Mouse (Mus musculus): ENCODE measurements around the gene Prg3. TPM values are rescaled to one million over a fixed set of nuclear protein-coding genes. Genes with fewer than 3 reads are reported as not detected.

The Prg3 gene
- polyA plus RNA-seq, 1 experiment from 2014 or later = not detected

- Histone ChIP-seq H3K4me3 (ENCODE audit: low read depth, low read length) (no peak overlapping the region), H3K27me3 (ENCODE audit: control insufficient read depth, insufficient read depth, low read length) (no peaks in the 10 kb centered on the region), H3K4me1 (replicated peaks; ENCODE audit: control insufficient read depth, insufficient read depth, low read length) (no peaks in the 10 kb centered on the region), H3K4me2 (ENCODE audit: low read depth, low read length, severe bottlenecking) (no peak overlapping the region), H3K27ac (ENCODE audit: low read depth, low read length) (no peak overlapping the region), H3K36me3 (ENCODE audit: control insufficient read depth, insufficient read depth, low read length) (no peaks in the 10 kb centered on the region), H3K9ac (ENCODE audit: low read length) (no peak overlapping the region), H3K9me3 (ENCODE audit: control insufficient read depth, low read length) (no peaks in the 10 kb centered on the region)
- DNase-seq (ENCODE audit: low spot score) (no peak), ATAC-seq (replicated peaks; ENCODE audit: low FRiP score) (no peak)
- 92% methylated on average over 8 of the region's 8 CpGs for WGBS
These were observed 37.0 kb upstream of the Prg3 start for GRCm38 (mm10) chr2:84951027-84951426.

GRCm38 (mm10) chr2:84952251-84952650 lies 35.8 kb upstream of the Prg3 start:
- H3K9me3 ChIP-seq (ENCODE audit: control insufficient read depth, low read length) = no peaks in the 10 kb centered on the region
- H3K27ac ChIP-seq (ENCODE audit: low read depth, low read length) = no peak overlapping the region
- no peaks in the 10 kb centered on the region for H3K4me1 ChIP-seq (replicated peaks; ENCODE audit: control insufficient read depth, insufficient read depth, low read length)
- 97% methylated on average over 1 of the region's 1 CpGs for WGBS
- no peaks in the 10 kb centered on the region for H3K27me3 ChIP-seq (ENCODE audit: control insufficient read depth, insufficient read depth, low read length)
- no peak overlapping the region for H3K4me3 ChIP-seq (ENCODE audit: low read depth, low read length)
- no peak overlapping the region for H3K9ac ChIP-seq (ENCODE audit: low read length)
- DNase-seq (ENCODE audit: low spot score) (no peak), ATAC-seq (replicated peaks; ENCODE audit: low FRiP score) (no peak)
- no peak overlapping the region for H3K4me2 ChIP-seq (ENCODE audit: low read depth, low read length, severe bottlenecking)
- no peaks in the 10 kb centered on the region for H3K36me3 ChIP-seq (ENCODE audit: control insufficient read depth, insufficient read depth, low read length)

- ATAC-seq (replicated peaks; ENCODE audit: low FRiP score) = no peak
These were observed 35.3 kb upstream of the Prg3 start for GRCm38 (mm10) chr2:84952693-84953092.

GRCm38 (mm10) chr2:84955435-84955834 lies 32.6 kb upstream of the Prg3 start:
- Histone ChIP-seq H3K4me2 (ENCODE audit: low read depth, low read length, severe bottlenecking) (no peak overlapping the region), H3K27me3 (ENCODE audit: control insufficient read depth, insufficient read depth, low read length) (no peaks in the 10 kb centered on the region), H3K27ac (ENCODE audit: low read depth, low read length) (no peak overlapping the region), H3K4me1 (replicated peaks; ENCODE audit: control insufficient read depth, insufficient read depth, low read length) (no peaks in the 10 kb centered on the region), H3K4me3 (ENCODE audit: low read depth, low read length) (no peak overlapping the region), H3K9me3 (ENCODE audit: control insufficient read depth, low read length) (no peaks in the 10 kb centered on the region), H3K36me3 (ENCODE audit: control insufficient read depth, insufficient read depth, low read length) (no peaks in the 10 kb centered on the region), H3K9ac (ENCODE audit: low read length) (no peak overlapping the region)
- WGBS = 88% methylated on average over 9 of the region's 9 CpGs
- ATAC-seq (replicated peaks; ENCODE audit: low FRiP score) = no peak
- no peak for DNase-seq (ENCODE audit: low spot score)

More at GRCm38 (mm10) chr2:84952693-84953092, 35.3 kb upstream of the Prg3 start:
- H3K36me3 ChIP-seq (ENCODE audit: control insufficient read depth, insufficient read depth, low read length) = no peaks in the 10 kb centered on the region
- no peak for DNase-seq (ENCODE audit: low spot score)
- no peak overlapping the region for H3K4me2 ChIP-seq (ENCODE audit: low read depth, low read length, severe bottlenecking)
- no peaks in the 10 kb centered on the region for H3K27me3 ChIP-seq (ENCODE audit: control insufficient read depth, insufficient read depth, low read length)
- no peaks in the 10 kb centered on the region for H3K4me1 ChIP-seq (replicated peaks; ENCODE audit: control insufficient read depth, insufficient read depth, low read length)
- H3K9ac ChIP-seq (ENCODE audit: low read length) = no peak overlapping the region
- no peaks in the 10 kb centered on the region for H3K9me3 ChIP-seq (ENCODE audit: control insufficient read depth, low read length)
- H3K27ac ChIP-seq (ENCODE audit: low read depth, low read length) = no peak overlapping the region
- WGBS = 93% methylated on average over 4 of the region's 4 CpGs
- H3K4me3 ChIP-seq (ENCODE audit: low read depth, low read length) = no peak overlapping the region

GRCm38 (mm10) chr2:84956274-84956673 lies 31.7 kb upstream of the Prg3 start:
- DNase-seq (ENCODE audit: low spot score) = peak; percentile 69
- Histone ChIP-seq H3K4me3 (ENCODE audit: low read depth, low read length) (no peak overlapping the region), H3K9me3 (ENCODE audit: control insufficient read depth, low read length) (no peaks in the 10 kb centered on the region), H3K4me2 (ENCODE audit: low read depth, low read length, severe bottlenecking) (no peak overlapping the region), H3K27me3 (ENCODE audit: control insufficient read depth, insufficient read depth, low read length) (no peaks in the 10 kb centered on the region), H3K9ac (ENCODE audit: low read length) (no peak overlapping the region), H3K36me3 (ENCODE audit: control insufficient read depth, insufficient read depth, low read length) (no peaks in the 10 kb centered on the region), H3K4me1 (replicated peaks; ENCODE audit: control insufficient read depth, insufficient read depth, low read length) (no peaks in the 10 kb centered on the region), H3K27ac (ENCODE audit: low read depth, low read length) (no peak overlapping the region)
- ATAC-seq (replicated peaks; ENCODE audit: low FRiP score) = 0 out of 2 replicates have a peak, but pooled peaks have one; percentile 18
- WGBS = 59% methylated on average over 5 of the region's 5 CpGs

- DNase-seq (ENCODE audit: low spot score) (no peak), ATAC-seq (replicated peaks; ENCODE audit: low FRiP score) (no peak)
- H3K27me3 ChIP-seq (ENCODE audit: control insufficient read depth, insufficient read depth, low read length) = no peaks in the 10 kb centered on the region
- H3K4me2 ChIP-seq (ENCODE audit: low read depth, low read length, severe bottlenecking) = no peak overlapping the region
- H3K36me3 ChIP-seq (ENCODE audit: control insufficient read depth, insufficient read depth, low read length) = no peaks in the 10 kb centered on the region
- no peak overlapping the region for H3K4me3 ChIP-seq (ENCODE audit: low read depth, low read length)
- H3K27ac ChIP-seq (ENCODE audit: low read depth, low read length) = no peak overlapping the region
- H3K4me1 ChIP-seq (replicated peaks; ENCODE audit: control insufficient read depth, insufficient read depth, low read length) = no peaks in the 10 kb centered on the region
- H3K9me3 ChIP-seq (ENCODE audit: control insufficient read depth, low read length) = no peaks in the 10 kb centered on the region
- H3K9ac ChIP-seq (ENCODE audit: low read length) = no peak overlapping the region
- 89% methylated on average over 11 of the region's 11 CpGs for WGBS
These were observed 29.3 kb upstream of the Prg3 start for GRCm38 (mm10) chr2:84958588-84959264.

GRCm38 (mm10) chr2:84961300-84961699 lies 26.7 kb upstream of the Prg3 start:
- no peak overlapping the region for H3K27ac ChIP-seq (ENCODE audit: low read depth, low read length)
- no peaks in the 10 kb centered on the region for H3K9me3 ChIP-seq (ENCODE audit: control insufficient read depth, low read length)
- no peak for ATAC-seq (replicated peaks; ENCODE audit: low FRiP score)
- H3K36me3 ChIP-seq (ENCODE audit: control insufficient read depth, insufficient read depth, low read length) = no peaks in the 10 kb centered on the region
- H3K4me2 ChIP-seq (ENCODE audit: low read depth, low read length, severe bottlenecking) = no peak overlapping the region
- no peak for DNase-seq (ENCODE audit: low spot score)
- WGBS = 79% methylated on average over 2 of the region's 2 CpGs
- H3K4me1 ChIP-seq (replicated peaks; ENCODE audit: control insufficient read depth, insufficient read depth, low read length) = no peaks in the 10 kb centered on the region
- H3K27me3 ChIP-seq (ENCODE audit: control insufficient read depth, insufficient read depth, low read length) = no peaks in the 10 kb centered on the region
- no peak overlapping the region for H3K9ac ChIP-seq (ENCODE audit: low read length)
- no peak overlapping the region for H3K4me3 ChIP-seq (ENCODE audit: low read depth, low read length)

GRCm38 (mm10) chr2:84961901-84962300 lies 26.1 kb upstream of the Prg3 start:
- no peak for ATAC-seq (replicated peaks; ENCODE audit: low FRiP score)
- Histone ChIP-seq H3K27me3 (ENCODE audit: control insufficient read depth, insufficient read depth, low read length) (no peaks in the 10 kb centered on the region), H3K9me3 (ENCODE audit: control insufficient read depth, low read length) (no peaks in the 10 kb centered on the region), H3K36me3 (ENCODE audit: control insufficient read depth, insufficient read depth, low read length) (no peaks in the 10 kb centered on the region), H3K27ac (ENCODE audit: low read depth, low read length) (no peak overlapping the region), H3K9ac (ENCODE audit: low read length) (no peak overlapping the region), H3K4me3 (ENCODE audit: low read depth, low read length) (no peak overlapping the region), H3K4me1 (replicated peaks; ENCODE audit: control insufficient read depth, insufficient read depth, low read length) (no peaks in the 10 kb centered on the region), H3K4me2 (ENCODE audit: low read depth, low read length, severe bottlenecking) (no peak overlapping the region)
- no peak for DNase-seq (ENCODE audit: low spot score)
- WGBS = 63% methylated on average over 3 of the region's 3 CpGs

GRCm38 (mm10) chr2:84962906-84963507 lies 25.0 kb upstream of the Prg3 start:
- Histone ChIP-seq H3K4me1 (replicated peaks; ENCODE audit: control insufficient read depth, insufficient read depth, low read length) (no peaks in the 10 kb centered on the region), H3K36me3 (ENCODE audit: control insufficient read depth, insufficient read depth, low read length) (no peaks in the 10 kb centered on the region), H3K9me3 (ENCODE audit: control insufficient read depth, low read length) (no peaks in the 10 kb centered on the region), H3K4me3 (ENCODE audit: low read depth, low read length) (no peak overlapping the region), H3K9ac (ENCODE audit: low read length) (no peak overlapping the region), H3K4me2 (ENCODE audit: low read depth, low read length, severe bottlenecking) (no peak overlapping the region), H3K27me3 (ENCODE audit: control insufficient read depth, insufficient read depth, low read length) (no peaks in the 10 kb centered on the region), H3K27ac (ENCODE audit: low read depth, low read length) (no peak overlapping the region)
- DNase-seq (ENCODE audit: low spot score) = no peak
- 34% methylated on average over 6 of the region's 6 CpGs for WGBS
- ATAC-seq (replicated peaks; ENCODE audit: low FRiP score) = no peak; the same call in 1 of the 2 replicates

Measured in forebrain, embryonic 11.5 days (tissue).